Comparison of ENCODE assay signal across 17 mouse cellular contexts in genomic region chr5:37655208-37655607, GRCm38 (mm10).
DNase-seq lines count a peak whose midpoint lies in the region; ATAC-seq and TF ChIP-seq lines count a peak whose summit lies in the region.
"Had no signal": no experiment of that assay in that cellular context is flagged by ENCODE, and none has a peak within 500 bp of the region (broad histone marks: within the 10 kb centered on the region; RNA-seq: fewer than 3 reads in every experiment).

No protein-coding gene starts in this region.

- H3K27ac ChIP-seq in forebrain, postnatal 0 days (ENCODE audit: low read depth, low read length) = no peak overlapping the region
- no peak overlapping the region for H3K27ac ChIP-seq in forebrain, embryonic 11.5 days (ENCODE audit: low read depth, low read length)
- H3K27ac ChIP-seq in kidney, adult 2 months (ENCODE audit: insufficient read depth, low read depth, low read length) = 0 out of 2 replicates have a peak overlapping the region, but pooled peaks have one; percentile 33
- no peak overlapping the region for H3K27ac ChIP-seq in kidney, embryonic 14.5 days (ENCODE audit: low read depth, low read length)
- 0 out of 2 replicates have a peak overlapping the region, but pooled peaks have one; percentile 23 for H3K27ac ChIP-seq in neural tube, embryonic 14.5 days (ENCODE audit: low read depth, low read length)
- peak overlapping the region; percentile 60; the same call in 1 of the 2 replicates for H3K27ac ChIP-seq in neural tube, embryonic 15.5 days (replicated peaks)
- H3K27ac ChIP-seq: embryonic facial prominence, embryonic 13.5 days; forebrain, embryonic 15.5 days; heart, embryonic 13.5 days; hindbrain, embryonic 13.5 days had no signal

- ATAC-seq in forebrain, postnatal 0 days = no peak
- ATAC-seq in forebrain, embryonic 11.5 days (replicated peaks; ENCODE audit: low FRiP score) = no peak
- no peak for ATAC-seq in kidney, embryonic 14.5 days (ENCODE audit: low FRiP score, low TSS enrichment)
- no peak for ATAC-seq in neural tube, embryonic 14.5 days (ENCODE audit: low read depth)
- ATAC-seq in neural tube, embryonic 15.5 days (ENCODE audit: low FRiP score) = peak; percentile 57; the same call in 1 of the 2 replicates
- ATAC-seq: forebrain, embryonic 15.5 days; intestine, embryonic 16.5 days had no signal

- H3K27me3 ChIP-seq in forebrain, postnatal 0 days (ENCODE audit: insufficient read depth, low read length) = no peaks in the 10 kb centered on the region
- H3K27me3 ChIP-seq in forebrain, embryonic 11.5 days (ENCODE audit: control insufficient read depth, insufficient read depth, low read length) = no peaks in the 10 kb centered on the region
- H3K27me3 ChIP-seq in kidney, adult 2 months (replicated peaks; ENCODE audit: control insufficient read depth, insufficient read depth, low read length) = no peaks in the 10 kb centered on the region
- H3K27me3 ChIP-seq in kidney, embryonic 14.5 days (ENCODE audit: control insufficient read depth, insufficient read depth, low read length) = no peaks in the 10 kb centered on the region
- no peaks in the 10 kb centered on the region for H3K27me3 ChIP-seq in neural tube, embryonic 14.5 days (ENCODE audit: control insufficient read depth, insufficient read depth, low read length)
- no peaks in the 10 kb centered on the region for H3K27me3 ChIP-seq in neural tube, embryonic 15.5 days (replicated peaks)
- H3K27me3 ChIP-seq: embryonic facial prominence, embryonic 13.5 days; forebrain, embryonic 15.5 days; heart, embryonic 13.5 days; hindbrain, embryonic 13.5 days had no signal

- peak; percentile 30 for DNase-seq in forebrain, postnatal 0 days
- no peak for DNase-seq in forebrain, embryonic 11.5 days (ENCODE audit: low spot score)
- peak; percentile 22 for DNase-seq in kidney, adult 2 months
- DNase-seq: adrenal gland, adult 2 months; adrenal gland, postnatal 25 days; cerebellum, adult 18-20 months; cerebellum, postnatal 25 days; gastrocnemius, postnatal 10 days; heart, postnatal 36 days had no signal

- TF ChIP-seq CTCF in forebrain, postnatal 0 days (IDR thresholded peaks at IDR 0.05; ENCODE audit: low read depth) = no peak
- no peak for TF ChIP-seq CTCF in kidney, adult 2 months (conservative IDR thresholded peaks at IDR 0.05; ENCODE audit: insufficient read depth, insufficient read length, low read depth, low read length)

- H3K9ac ChIP-seq in forebrain, postnatal 0 days = no peak overlapping the region
- H3K9ac ChIP-seq in forebrain, embryonic 11.5 days (ENCODE audit: low read length) = no peak overlapping the region
- no peak overlapping the region for H3K9ac ChIP-seq in kidney, embryonic 14.5 days (ENCODE audit: low read depth, low read length)
- no peak overlapping the region for H3K9ac ChIP-seq in neural tube, embryonic 14.5 days (replicated peaks; ENCODE audit: low read depth, low read length)
- H3K9ac ChIP-seq in neural tube, embryonic 15.5 days (replicated peaks) = no peak overlapping the region
- H3K9ac ChIP-seq: embryonic facial prominence, embryonic 13.5 days; forebrain, embryonic 15.5 days; heart, embryonic 13.5 days; hindbrain, embryonic 13.5 days had no signal

- H3K4me2 ChIP-seq in forebrain, postnatal 0 days (ENCODE audit: low read depth) = no peak overlapping the region
- no peak overlapping the region for H3K4me2 ChIP-seq in forebrain, embryonic 11.5 days (ENCODE audit: low read depth, low read length, severe bottlenecking)
- no peak overlapping the region for H3K4me2 ChIP-seq in kidney, embryonic 14.5 days (replicated peaks; ENCODE audit: low read depth, low read length)
- H3K4me2 ChIP-seq in neural tube, embryonic 14.5 days (ENCODE audit: low read depth, low read length) = no peak overlapping the region
- no peak overlapping the region for H3K4me2 ChIP-seq in neural tube, embryonic 15.5 days
- H3K4me2 ChIP-seq: embryonic facial prominence, embryonic 13.5 days; forebrain, embryonic 15.5 days; heart, embryonic 13.5 days; hindbrain, embryonic 13.5 days had no signal

- 46% methylated on average over 5 of the region's 5 CpGs for WGBS in forebrain, postnatal 0 days
- WGBS in forebrain, embryonic 11.5 days = 81% methylated on average over 5 of the region's 5 CpGs
- 73% methylated on average over 5 of the region's 5 CpGs for WGBS in kidney, adult 2 months
- WGBS in kidney, embryonic 14.5 days = 82% methylated on average over 5 of the region's 5 CpGs
- WGBS in neural tube, embryonic 14.5 days = 84% methylated on average over 5 of the region's 5 CpGs
- 62% methylated on average over 5 of the region's 5 CpGs for WGBS in neural tube, embryonic 15.5 days

- peaks cover 8% of the 10 kb centered on the region; the same call in 1 of the 2 replicates for H3K4me1 ChIP-seq in forebrain, postnatal 0 days (ENCODE audit: insufficient read depth)
- peaks cover 5% of the 10 kb centered on the region; the same call in 1 of the 2 replicates for H3K4me1 ChIP-seq in forebrain, embryonic 11.5 days (replicated peaks; ENCODE audit: control insufficient read depth, insufficient read depth, low read length)
- peaks cover 3% of the 10 kb centered on the region for H3K4me1 ChIP-seq in kidney, adult 2 months (ENCODE audit: control insufficient read depth, insufficient read depth, low read length)
- no peaks in the 10 kb centered on the region for H3K4me1 ChIP-seq in kidney, embryonic 14.5 days (ENCODE audit: control insufficient read depth, insufficient read depth, low read length)
- no peaks in the 10 kb centered on the region for H3K4me1 ChIP-seq in neural tube, embryonic 14.5 days (ENCODE audit: control insufficient read depth, insufficient read depth, low read length)
- peaks cover 9% of the 10 kb centered on the region; the same call in 1 of the 2 replicates for H3K4me1 ChIP-seq in neural tube, embryonic 15.5 days
- H3K4me1 ChIP-seq: embryonic facial prominence, embryonic 13.5 days; heart, embryonic 13.5 days had no signal

- no peak overlapping the region for H3K4me3 ChIP-seq in forebrain, postnatal 0 days (ENCODE audit: low read depth, low read length)
- H3K4me3 ChIP-seq in forebrain, embryonic 11.5 days (ENCODE audit: low read depth, low read length) = no peak overlapping the region
- no peak overlapping the region for H3K4me3 ChIP-seq in kidney, adult 2 months (ENCODE audit: insufficient read depth, low read depth, low read length)
- no peak overlapping the region for H3K4me3 ChIP-seq in kidney, embryonic 14.5 days (ENCODE audit: low read length)
- H3K4me3 ChIP-seq in neural tube, embryonic 14.5 days (ENCODE audit: low read depth, low read length) = no peak overlapping the region
- H3K4me3 ChIP-seq in neural tube, embryonic 15.5 days (replicated peaks) = no peak overlapping the region
- H3K4me3 ChIP-seq: embryonic facial prominence, embryonic 13.5 days; forebrain, embryonic 15.5 days; heart, embryonic 13.5 days; hindbrain, embryonic 13.5 days had no signal

- no peaks in the 10 kb centered on the region for H3K9me3 ChIP-seq in forebrain, postnatal 0 days (ENCODE audit: low read length)
- H3K9me3 ChIP-seq in forebrain, embryonic 11.5 days (ENCODE audit: control insufficient read depth, low read length) = no peaks in the 10 kb centered on the region
- H3K9me3 ChIP-seq in kidney, embryonic 14.5 days (ENCODE audit: control insufficient read depth, low read length) = no peaks in the 10 kb centered on the region
- H3K9me3 ChIP-seq in neural tube, embryonic 14.5 days (ENCODE audit: control insufficient read depth, low read length) = no peaks in the 10 kb centered on the region
- no peaks in the 10 kb centered on the region for H3K9me3 ChIP-seq in neural tube, embryonic 15.5 days (replicated peaks)
- H3K9me3 ChIP-seq: embryonic facial prominence, embryonic 13.5 days; forebrain, embryonic 15.5 days; heart, embryonic 13.5 days; hindbrain, embryonic 13.5 days had no signal

- no peak for TF ChIP-seq POLR2A in kidney, adult 2 months (IDR thresholded peaks at IDR 0.05; ENCODE audit: low read depth, low read length)

- H3K36me3 ChIP-seq in forebrain, postnatal 0 days (ENCODE audit: insufficient read depth) = no peaks in the 10 kb centered on the region
- no peaks in the 10 kb centered on the region for H3K36me3 ChIP-seq in forebrain, embryonic 11.5 days (ENCODE audit: control insufficient read depth, insufficient read depth, low read length)
- no peaks in the 10 kb centered on the region for H3K36me3 ChIP-seq in kidney, adult 2 months (ENCODE audit: control insufficient read depth, insufficient read depth, low read length)
- H3K36me3 ChIP-seq in kidney, embryonic 14.5 days (ENCODE audit: control insufficient read depth, insufficient read depth, low read length) = no peaks in the 10 kb centered on the region
- H3K36me3 ChIP-seq in neural tube, embryonic 14.5 days (ENCODE audit: control insufficient read depth, insufficient read depth, low read length) = no peaks in the 10 kb centered on the region
- no peaks in the 10 kb centered on the region for H3K36me3 ChIP-seq in neural tube, embryonic 15.5 days
- H3K36me3 ChIP-seq: embryonic facial prominence, embryonic 13.5 days; forebrain, embryonic 15.5 days; heart, embryonic 13.5 days; hindbrain, embryonic 13.5 days had no signal

Comparison
In these comparisons a context has a peak if more than half of its experiments do, and no peak if none do; other contexts are left out.
1. H3K27ac ChIP-seq: peak in kidney, adult 2 months (single experiment), neural tube, embryonic 14.5 days (single experiment) and neural tube, embryonic 15.5 days (single experiment); none in forebrain, postnatal 0 days (single experiment), forebrain, embryonic 11.5 days (single experiment) and kidney, embryonic 14.5 days (single experiment).